8 mouse cellular contexts compared by ENCODE assay signal in genomic region chr11:115192180-115192579, GRCm38 (mm10). TPM values are rescaled to one million over a fixed set of nuclear protein-coding genes. Genes with fewer than 3 reads are reported as not detected.
A peak's percentile ranks its signal among the peaks of the same experiment; 100 is the strongest.
DNase-seq lines count a peak whose midpoint lies in the region; ATAC-seq and TF ChIP-seq lines count a peak whose summit lies in the region.
"Had no signal": no experiment of that assay in that cellular context is flagged by ENCODE, and none has a peak within 500 bp of the region (broad histone marks: within the 10 kb centered on the region; RNA-seq: fewer than 3 reads in every experiment).

No protein-coding gene starts in this region.

- peaks cover 6% of the 10 kb centered on the region for H3K9me3 ChIP-seq in G1E (replicated peaks)
- H3K9me3 ChIP-seq: limb, embryonic 13.5 days had no signal

- no peak for DNase-seq in G1E (ENCODE audit: low spot score)
- peak; percentile 40 to 60 for DNase-seq in adrenal gland, adult 18-20 months (ENCODE audit: low spot score in 2 of 2)
- DNase-seq in heart, adult 8-10 months (ENCODE audit: low spot score) = peak; percentile 69
- peak; percentile 73 to 86 for DNase-seq in kidney, postnatal 36 days
- DNase-seq in splenic B cell, adult 2 months (ENCODE audit: low read depth, low spot score) = peak; percentile 11
- DNase-seq in MN1 (ENCODE audit: low spot score) = no peak
- no peak for DNase-seq in embryo, embryonic 11 days

- H3K27me3 ChIP-seq in G1E (ENCODE audit: insufficient read depth, low read length) = no peaks in the 10 kb centered on the region
- H3K27me3 ChIP-seq in splenic B cell, adult 2 months (ENCODE audit: control insufficient read depth, insufficient read depth, low read length, poor library complexity, severe bottlenecking) = no peaks in the 10 kb centered on the region
- H3K27me3 ChIP-seq: limb, embryonic 13.5 days had no signal

- ATAC-seq in G1E (ENCODE audit: extremely low read depth, insufficient number of reproducible peaks, low FRiP score, poor library complexity, severe bottlenecking) = peak; percentile 5; the same call in 1 of the 2 replicates

- H3K4me3 ChIP-seq in G1E (ENCODE audit: low read depth, low read length) = peak overlapping the region; percentile 61; the same call in 1 of the 2 replicates
- H3K4me3 ChIP-seq: limb, embryonic 13.5 days had no signal

- H3K4me1 ChIP-seq in G1E (ENCODE audit: insufficient read depth, low read depth, low read length) = peaks cover 73% of the 10 kb centered on the region

- no peak for TF ChIP-seq CTCF in G1E (IDR thresholded peaks at IDR 0.05; ENCODE audit: low read depth, low read length)

- peaks cover 58% of the 10 kb centered on the region for H3K36me3 ChIP-seq in G1E (replicated peaks)
- H3K36me3 ChIP-seq in splenic B cell, adult 2 months (ENCODE audit: control insufficient read depth, insufficient read depth, low read length, poor library complexity, severe bottlenecking) = no peaks in the 10 kb centered on the region

RNA-seq across cellular contexts. Expression of gene Nat9, which starts 4.5 kb away (rescaled TPM):
- total RNA-seq in G1E (2014; fragmentation: Nextera tagmentation) (18.0 and 21.1 TPM in 2 replicates), G1E (2017) (26.5 and 38.3 TPM in 2 replicates)
- polyA plus RNA-seq in G1E (2012) = 23.2 and 23.7 TPM in 2 replicates
- 10 to 100 TPM; 26.2 to 27.6 TPM for total RNA-seq in adrenal gland, adult 18-20 months (2021)
- 10 to 100 TPM; 25.0 to 34.9 (median 25.9) TPM for total RNA-seq in heart, adult 8-10 months (2022)

RNA-seq across cellular contexts. Expression of gene Tmem104, which starts 4.9 kb away (rescaled TPM):
- total RNA-seq in G1E (2014; fragmentation: Nextera tagmentation) = 14.7 and 17.3 TPM in 2 replicates
- total RNA-seq in G1E (2017) = 2.6 and 4.2 TPM in 2 replicates
- 16.3 and 23.2 TPM in 2 replicates for polyA plus RNA-seq in G1E (2012)
- total RNA-seq in adrenal gland, adult 18-20 months (2021) = 10 to 100 TPM; 20.3 to 20.7 TPM
- total RNA-seq in heart, adult 8-10 months (2022) = 10 to 100 TPM in 1 of 4 experiments, 1 to 10 TPM in 3; 8.7 to 10.9 (median 9.1) TPM

RNA-seq across cellular contexts. Expression of gene Slc9a3r1, which starts 29.0 kb away (rescaled TPM):
- total RNA-seq in G1E (2014; fragmentation: Nextera tagmentation) = 57.3 and 65.0 TPM in 2 replicates
- total RNA-seq in G1E (2017) = 91.5 and 94.5 TPM in 2 replicates
- 285 and 357 TPM in 2 replicates for polyA plus RNA-seq in G1E (2012)
- 10 to 100 TPM; 17.2 to 19.3 TPM for total RNA-seq in adrenal gland, adult 18-20 months (2021)
- total RNA-seq in heart, adult 8-10 months (2022) = 1 to 10 TPM; 7.3 to 8.5 (median 8.5) TPM

RNA-seq across cellular contexts. Expression of gene Cd300lf, which starts 58.4 kb away (rescaled TPM):
- total RNA-seq in G1E (2014; fragmentation: Nextera tagmentation) = not detected in 2 replicates
- total RNA-seq in G1E (2017) = 1.6 TPM in 2 replicates
- not detected in 2 replicates for polyA plus RNA-seq in G1E (2012)
- total RNA-seq in adrenal gland, adult 18-20 months (2021) = 1 to 10 TPM; 1.3 to 2.5 TPM
- total RNA-seq in heart, adult 8-10 months (2022) = under 1 TPM in 3 of 4 experiments, not detected in 1; 0.13 to 0.89 (median 0.22) TPM

Comparison
In these comparisons a context has a peak if more than half of its experiments do, and no peak if none do; other contexts are left out.
1. DNase-seq: peak in adrenal gland, adult 18-20 months (2 of 2), heart, adult 8-10 months (single experiment), kidney, postnatal 36 days (2 of 2) and splenic B cell, adult 2 months (single experiment); none in G1E (single experiment), MN1 (single experiment) and embryo, embryonic 11 days (single experiment).